Comparison of ENCODE assay signal across 35 mouse cellular contexts in genomic region chr9:42163011-42163410, GRCm38 (mm10).
"Had no signal": no experiment of that assay in that cellular context is flagged by ENCODE, and none has a peak within 500 bp of the region (broad histone marks: within the 10 kb centered on the region; RNA-seq: fewer than 3 reads in every experiment).

No protein-coding gene starts in this region.

- H3K9ac ChIP-seq: heart, embryonic 12.5 days; heart, embryonic 13.5 days; heart, embryonic 15.5 days; hindbrain, embryonic 12.5 days; hindbrain, embryonic 13.5 days; hindbrain, embryonic 14.5 days; hindbrain, embryonic 15.5 days; intestine, embryonic 15.5 days; kidney, embryonic 15.5 days had no signal

- H3K36me3 ChIP-seq: heart, embryonic 10.5 days; heart, embryonic 12.5 days; heart, embryonic 13.5 days; heart, embryonic 15.5 days; hindbrain, embryonic 10.5 days; hindbrain, embryonic 12.5 days; hindbrain, embryonic 13.5 days; hindbrain, embryonic 15.5 days; intestine, embryonic 15.5 days; kidney, embryonic 15.5 days had no signal

- H3K4me2 ChIP-seq: heart, embryonic 11.5 days; heart, embryonic 12.5 days; heart, embryonic 13.5 days; heart, embryonic 15.5 days; hindbrain, embryonic 12.5 days; hindbrain, embryonic 13.5 days; hindbrain, embryonic 14.5 days; hindbrain, embryonic 15.5 days; intestine, embryonic 15.5 days; kidney, embryonic 15.5 days had no signal

- ATAC-seq: hindbrain, embryonic 16.5 days; hindbrain, postnatal 0 days; inflammation-experienced regulatory T-cells, adult 6 months; intestine, embryonic 15.5 days; intestine, embryonic 16.5 days; intestine, postnatal 0 days had no signal

- H3K27me3 ChIP-seq: heart, embryonic 12.5 days; heart, embryonic 13.5 days; heart, embryonic 15.5 days; hindbrain, embryonic 12.5 days; hindbrain, embryonic 13.5 days; hindbrain, embryonic 15.5 days; intestine, embryonic 15.5 days; kidney, embryonic 15.5 days had no signal

- H3K9me3 ChIP-seq: heart, embryonic 10.5 days; heart, embryonic 13.5 days; heart, embryonic 15.5 days; hindbrain, embryonic 10.5 days; hindbrain, embryonic 12.5 days; hindbrain, embryonic 13.5 days; hindbrain, embryonic 15.5 days; intestine, embryonic 15.5 days; kidney, embryonic 15.5 days had no signal

- H3K27ac ChIP-seq: heart, embryonic 10.5 days; heart, embryonic 13.5 days; heart, embryonic 15.5 days; hindbrain, embryonic 10.5 days; hindbrain, embryonic 12.5 days; hindbrain, embryonic 13.5 days; hindbrain, embryonic 14.5 days; hindbrain, embryonic 15.5 days; hindbrain, postnatal 0 days; intestine, embryonic 15.5 days; kidney, embryonic 15.5 days; kidney, postnatal 0 days; layer of hippocampus, adult 2 months had no signal

- H3K4me1 ChIP-seq: heart, embryonic 12.5 days; hindbrain, embryonic 10.5 days; hindbrain, embryonic 12.5 days; hindbrain, embryonic 13.5 days; hindbrain, embryonic 15.5 days; intestine, embryonic 15.5 days; kidney, embryonic 15.5 days had no signal

- DNase-seq: heart, postnatal 10 days; heart, postnatal 14 days; heart, postnatal 36 days; heart, postnatal 4 days; kidney, adult 11 months; kidney, adult 18-20 months; kidney, adult 2 months; kidney, adult 8-10 months; kidney, adult 9 months; kidney, postnatal 10 days; kidney, postnatal 14 days; kidney, postnatal 25 days; kidney, postnatal 36 days; kidney, postnatal 4 days; layer of hippocampus, adult 9-11 months; layer of hippocampus, postnatal 36 days had no signal

- H3K4me3 ChIP-seq: heart, embryonic 10.5 days; heart, embryonic 12.5 days; heart, embryonic 13.5 days; heart, embryonic 15.5 days; hindbrain, embryonic 10.5 days; hindbrain, embryonic 12.5 days; hindbrain, embryonic 13.5 days; hindbrain, embryonic 15.5 days; intestine, embryonic 15.5 days; kidney, embryonic 15.5 days; layer of hippocampus, adult 2 months had no signal
